In the genomic region with DNA sequence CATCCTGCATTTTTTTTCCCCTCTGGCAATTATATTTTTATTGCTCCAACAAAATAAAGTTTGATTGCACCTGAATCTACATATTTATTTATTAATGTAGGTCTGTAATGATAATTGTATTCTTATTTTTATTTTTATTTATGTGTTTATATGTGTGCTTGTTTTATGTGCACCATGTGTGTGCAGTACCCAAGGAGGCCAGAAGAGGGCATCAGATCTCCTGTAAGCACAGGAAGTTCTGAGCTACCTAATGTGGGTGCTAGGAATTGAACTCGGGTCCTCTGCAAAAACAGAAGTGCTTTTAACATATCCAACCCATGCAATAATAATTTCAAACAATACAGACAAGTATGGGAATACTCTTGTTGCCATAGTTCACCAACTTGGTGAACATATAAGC, we compare ENCODE assay signal across 17 mouse cellular contexts. TPM values are rescaled to one million over a fixed set of nuclear protein-coding genes. Genes with fewer than 3 reads are reported as not detected.
DNase-seq lines count a peak whose midpoint lies in the region; ATAC-seq and TF ChIP-seq lines count a peak whose summit lies in the region.
"Had no signal": no experiment of that assay in that cellular context is flagged by ENCODE, and none has a peak within 500 bp of the region (broad histone marks: within the 10 kb centered on the region; RNA-seq: fewer than 3 reads in every experiment).

No protein-coding gene starts in this region.

- DNase-seq in kidney, adult 2 months = no peak
- peak; percentile 16 for DNase-seq in retina, postnatal 1 day
- DNase-seq in retina, embryonic 14.5 days (ENCODE audit: low spot score) = no peak
- no peak for DNase-seq in Patski (ENCODE audit: low read depth, low spot score)
- no peak for DNase-seq in stomach, postnatal 0 days (ENCODE audit: low spot score)
- DNase-seq in MN1 (ENCODE audit: low spot score) = no peak
- DNase-seq: cerebellum, adult 11-12 months; kidney, adult 8-10 months; liver, embryonic 13.5 days; right cerebral cortex, adult 18-20 months had no signal

- no peaks in the 10 kb centered on the region for H3K27me3 ChIP-seq in kidney, adult 2 months (replicated peaks; ENCODE audit: control insufficient read depth, insufficient read depth, low read length)
- H3K27me3 ChIP-seq in kidney, embryonic 16.5 days (ENCODE audit: insufficient read depth, low read length) = no peaks in the 10 kb centered on the region
- no peaks in the 10 kb centered on the region for H3K27me3 ChIP-seq in Patski
- H3K27me3 ChIP-seq in stomach, postnatal 0 days (ENCODE audit: control insufficient read depth, insufficient read depth, low read length) = no peaks in the 10 kb centered on the region
- H3K27me3 ChIP-seq: embryonic facial prominence, embryonic 15.5 days; forebrain, embryonic 12.5 days; heart, embryonic 12.5 days; hindbrain, embryonic 12.5 days; liver, embryonic 13.5 days; neural tube, embryonic 15.5 days had no signal

- 0 out of 2 replicates have a peak, but pooled peaks have one; percentile 1 for TF ChIP-seq CTCF in kidney, adult 2 months (conservative IDR thresholded peaks at IDR 0.05; ENCODE audit: insufficient read depth, insufficient read length, low read depth, low read length)
- TF ChIP-seq CTCF in Patski (IDR thresholded peaks at IDR 0.05) = peak; percentile 57
- peak; percentile 49 for TF ChIP-seq CTCF in stomach, postnatal 0 days (IDR thresholded peaks at IDR 0.05; ENCODE audit: low read depth)

- 94% methylated on average over 1 of the region's 1 CpGs for WGBS in kidney, adult 2 months
- 90% methylated on average over 1 of the region's 1 CpGs for WGBS in kidney, embryonic 16.5 days
- 85% methylated on average over 1 of the region's 1 CpGs for WGBS in stomach, postnatal 0 days

- no peaks in the 10 kb centered on the region for H3K36me3 ChIP-seq in kidney, adult 2 months (ENCODE audit: control insufficient read depth, insufficient read depth, low read length)
- no peaks in the 10 kb centered on the region for H3K36me3 ChIP-seq in kidney, embryonic 16.5 days (ENCODE audit: insufficient read depth, low read length)
- H3K36me3 ChIP-seq in stomach, postnatal 0 days (ENCODE audit: control insufficient read depth, insufficient read depth, low read length) = no peaks in the 10 kb centered on the region
- H3K36me3 ChIP-seq: embryonic facial prominence, embryonic 15.5 days; forebrain, embryonic 12.5 days; heart, embryonic 12.5 days; hindbrain, embryonic 12.5 days; liver, embryonic 13.5 days; neural tube, embryonic 15.5 days had no signal

- no peak overlapping the region for H3K4me2 ChIP-seq in kidney, embryonic 16.5 days (replicated peaks; ENCODE audit: low read depth, low read length)
- no peak overlapping the region for H3K4me2 ChIP-seq in stomach, postnatal 0 days (replicated peaks; ENCODE audit: low read depth)
- H3K4me2 ChIP-seq: hindbrain, embryonic 12.5 days; liver, embryonic 13.5 days had no signal

- no peak overlapping the region for H3K27ac ChIP-seq in kidney, adult 2 months (ENCODE audit: insufficient read depth, low read depth, low read length)
- no peak overlapping the region for H3K27ac ChIP-seq in kidney, embryonic 16.5 days (ENCODE audit: low read length)
- no peak overlapping the region for H3K27ac ChIP-seq in stomach, postnatal 0 days (replicated peaks)
- H3K27ac ChIP-seq: embryonic facial prominence, embryonic 15.5 days; hindbrain, embryonic 12.5 days; liver, embryonic 13.5 days; neural tube, embryonic 15.5 days had no signal

- CTCF ChIA-PET in Patski (lab: Charles Lee) = interaction anchor here (0.9 kb wide), 1 partner anchor 16 kb away, joined by 4 read pairs; no protein-coding TSS in a partner anchor

- no peak for TF ChIP-seq EP300 in stomach, postnatal 0 days (optimal IDR thresholded peaks at IDR 0.05)

- no peak overlapping the region for H3K4me3 ChIP-seq in kidney, adult 2 months (ENCODE audit: insufficient read depth, low read depth, low read length)
- H3K4me3 ChIP-seq in kidney, embryonic 16.5 days (ENCODE audit: low read length) = no peak overlapping the region
- H3K4me3 ChIP-seq in stomach, postnatal 0 days (ENCODE audit: low read depth, low read length) = no peak overlapping the region
- H3K4me3 ChIP-seq: forebrain, embryonic 12.5 days; hindbrain, embryonic 12.5 days; liver, embryonic 13.5 days; neural tube, embryonic 15.5 days had no signal

- H3K4me1 ChIP-seq in kidney, adult 2 months (ENCODE audit: control insufficient read depth, insufficient read depth, low read length) = peaks cover 3% of the 10 kb centered on the region; the same call in 1 of the 2 replicates
- H3K4me1 ChIP-seq in kidney, embryonic 16.5 days (ENCODE audit: insufficient read depth, low read length) = peaks cover 9% of the 10 kb centered on the region; the same call in 1 of the 2 replicates
- no peaks in the 10 kb centered on the region for H3K4me1 ChIP-seq in stomach, postnatal 0 days (replicated peaks; ENCODE audit: control insufficient read depth, insufficient read depth)

- POLR2A ChIA-PET in Patski (lab: Charles Lee) = interaction anchor here (1.0 to 1.2 kb wide), 2 partner anchors 55 to 198 kb away, joined by 3 to 5 read pairs; no protein-coding TSS in a partner anchor

- peaks cover 4% of the 10 kb centered on the region for H3K9me3 ChIP-seq in kidney, embryonic 16.5 days (ENCODE audit: low read length)
- no peaks in the 10 kb centered on the region for H3K9me3 ChIP-seq in stomach, postnatal 0 days (ENCODE audit: control insufficient read depth, low read length)
- H3K9me3 ChIP-seq: embryonic facial prominence, embryonic 15.5 days; forebrain, embryonic 12.5 days; hindbrain, embryonic 12.5 days; neural tube, embryonic 15.5 days had no signal

- no peak overlapping the region for H3K9ac ChIP-seq in kidney, embryonic 16.5 days (replicated peaks; ENCODE audit: low read length)
- H3K9ac ChIP-seq in stomach, postnatal 0 days (ENCODE audit: low read length) = no peak overlapping the region
- H3K9ac ChIP-seq: embryonic facial prominence, embryonic 15.5 days; forebrain, embryonic 12.5 days; heart, embryonic 12.5 days; hindbrain, embryonic 12.5 days; liver, embryonic 13.5 days; neural tube, embryonic 15.5 days had no signal

- no peak for ATAC-seq in kidney, embryonic 16.5 days (ENCODE audit: low FRiP score, low TSS enrichment)
- no peak for ATAC-seq in Patski
- no peak for ATAC-seq in stomach, postnatal 0 days (ENCODE audit: low FRiP score, low TSS enrichment)
- ATAC-seq: midbrain, embryonic 16.5 days had no signal

- in situ Hi-C loops in Patski (cut with MboI; ENCODE audit: low pct_unique_long_range_greater_than_20kb) = no loop called here

- TF ChIP-seq POLR2A in kidney, adult 2 months (IDR thresholded peaks at IDR 0.05; ENCODE audit: low read depth, low read length) = no peak

RNA-seq across cellular contexts. Expression of a gene that starts 23.0 kb away (rescaled TPM):
- 0.05 TPM in 1 of 2 replicates, not detected in the other for polyA plus RNA-seq in kidney, adult 2 months (2012; rRNA removed)
- not detected in 2 replicates for polyA plus RNA-seq in kidney, embryonic 16.5 days (2015; fragmentation: Nextera tagmentation; extraction: Ambion mirVana)
- not detected for polyA plus RNA-seq in Patski (2021)
- polyA plus RNA-seq in stomach, postnatal 0 days (2015; fragmentation: Nextera tagmentation; extraction: Ambion mirVana) = not detected in 2 replicates
- polyA plus RNA-seq: embryonic facial prominence, embryonic 15.5 days; forebrain, embryonic 12.5 days; heart, embryonic 12.5 days; hindbrain, embryonic 12.5 days; liver, embryonic 13.5 days; midbrain, embryonic 16.5 days; neural tube, embryonic 15.5 days had no signal

RNA-seq across cellular contexts. Expression of a gene that starts 26.7 kb away (rescaled TPM):
- polyA plus RNA-seq in kidney, adult 2 months (2012; rRNA removed) = 1.2 and 1.7 TPM in 2 replicates
- polyA plus RNA-seq in kidney, embryonic 16.5 days (2015; fragmentation: Nextera tagmentation; extraction: Ambion mirVana) = 0.26 and 0.39 TPM in 2 replicates
- 114 TPM for polyA plus RNA-seq in Patski (2021)
- polyA plus RNA-seq in stomach, postnatal 0 days (2015; fragmentation: Nextera tagmentation; extraction: Ambion mirVana) = 2.1 and 3.9 TPM in 2 replicates

RNA-seq across cellular contexts. Expression of a gene that starts 34.9 kb away (rescaled TPM):
- polyA plus RNA-seq in kidney, adult 2 months (2012; rRNA removed) = not detected in 2 replicates
- not detected in 2 replicates for polyA plus RNA-seq in kidney, embryonic 16.5 days (2015; fragmentation: Nextera tagmentation; extraction: Ambion mirVana)
- not detected for polyA plus RNA-seq in Patski (2021)
- not detected in 2 replicates for polyA plus RNA-seq in stomach, postnatal 0 days (2015; fragmentation: Nextera tagmentation; extraction: Ambion mirVana)
- polyA plus RNA-seq: embryonic facial prominence, embryonic 15.5 days; forebrain, embryonic 12.5 days; heart, embryonic 12.5 days; hindbrain, embryonic 12.5 days; liver, embryonic 13.5 days; midbrain, embryonic 16.5 days; neural tube, embryonic 15.5 days had no signal

Comparison
In these comparisons a context has a peak if more than half of its experiments do, and no peak if none do; other contexts are left out.
1. CTCF ChIP-seq: peak in every context shown above with its lines; median percentile 57 in Patski; 49 in stomach, postnatal 0 days; 1 in kidney, adult 2 months.
2. RNA of a gene that starts 26.7 kb away (polyA plus RNA-seq): 114 TPM in Patski (single experiment); 2.1 to 3.9 TPM in stomach, postnatal 0 days, 1.2 to 1.7 TPM in kidney, adult 2 months and 0.26 to 0.39 TPM in kidney, embryonic 16.5 days; every median in the first group is over 10 times any median in the second.